Mouse (Mus musculus): ENCODE measurements at regions not wholly inside any gene's neighbourhood (a gene's known extent, or its start where the extent isn't known, plus 50 kb on each side); places are given as distances from the start of the nearest gene placed in this dataset.

DNA sequence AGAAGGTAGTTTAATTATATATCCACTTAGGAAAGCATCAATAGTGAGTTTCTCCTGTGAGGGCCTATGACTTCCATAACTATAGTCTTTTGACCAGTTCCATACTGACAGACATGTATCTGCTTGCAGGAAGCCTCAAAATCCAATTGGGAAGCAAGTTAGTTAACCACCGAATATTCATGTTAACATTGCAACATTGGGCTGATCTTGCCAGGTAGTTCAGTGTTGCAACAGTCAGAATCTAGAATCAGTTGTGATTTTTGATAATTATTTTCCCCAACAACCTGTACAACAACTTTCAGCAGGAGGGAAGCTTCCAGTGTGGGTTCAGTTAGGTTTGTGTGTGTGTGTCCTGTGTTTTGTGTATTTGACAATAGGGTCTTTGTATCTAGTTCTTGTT lies 74.9 kb upstream of the Trim52 start:
- no peak overlapping the region for H3K4me2 ChIP-seq (replicated peaks; ENCODE audit: low read depth, low read length, severe bottlenecking)
- no peak overlapping the region for H3K9ac ChIP-seq (ENCODE audit: low read depth, low read length, severe bottlenecking)
- TF ChIP-seq POLR2A (IDR thresholded peaks at IDR 0.05; ENCODE audit: borderline replicate concordance, extremely low read depth, insufficient read depth, insufficient read length): no peak
- H3K27ac ChIP-seq (replicated peaks; ENCODE audit: low read depth, low read length): no peak overlapping the region
- DNase-seq (ENCODE audit: low spot score) (no peak), ATAC-seq (ENCODE audit: low FRiP score, low read depth) (no peak)
- 86% methylated on average over 1 of the region's 1 CpGs for WGBS
- H3K36me3 ChIP-seq (ENCODE audit: control insufficient read depth, insufficient read depth, low read length): no peaks in the 10 kb centered on the region
- peaks cover 7% of the 10 kb centered on the region for H3K9me3 ChIP-seq (ENCODE audit: control insufficient read depth, low read length)
- H3K4me3 ChIP-seq (replicated peaks; ENCODE audit: low read length): no peak overlapping the region
- 0 out of 2 replicates have a peak, but pooled peaks cover 2% of the 10 kb centered on the region for H3K4me1 ChIP-seq (ENCODE audit: control insufficient read depth, insufficient read depth, low read length)
- H3K27me3 ChIP-seq (ENCODE audit: control insufficient read depth, insufficient read depth, low read length): no peaks in the 10 kb centered on the region

DNA sequence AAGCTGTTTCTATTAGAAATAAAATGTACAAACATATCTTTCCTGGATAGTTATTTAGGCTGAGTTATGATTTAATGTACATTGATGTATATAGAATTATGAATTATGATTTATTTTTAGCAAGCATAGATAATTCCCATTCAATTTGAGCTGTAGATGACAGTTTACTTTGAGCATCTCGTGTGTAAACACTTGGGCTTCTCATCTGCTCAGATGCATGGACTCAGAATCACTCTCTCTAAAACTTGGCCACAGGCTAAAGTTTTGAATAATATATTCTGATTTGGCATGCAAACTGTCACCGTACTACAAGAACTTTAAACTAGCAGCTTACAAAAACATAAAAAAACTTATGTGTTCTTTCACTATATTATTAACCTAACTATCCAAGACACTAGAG lies 72.2 kb upstream of the Trim52 start:
- no peaks in the 10 kb centered on the region for H3K36me3 ChIP-seq (ENCODE audit: control insufficient read depth, insufficient read depth, low read length)
- DNase-seq (ENCODE audit: low spot score) (no peak), ATAC-seq (ENCODE audit: low FRiP score, low read depth) (no peak)
- 74% methylated on average over 2 of the region's 2 CpGs for WGBS
- H3K9ac ChIP-seq (ENCODE audit: low read depth, low read length, severe bottlenecking): no peak overlapping the region
- no peak overlapping the region for H3K27ac ChIP-seq (replicated peaks; ENCODE audit: low read depth, low read length)
- H3K4me2 ChIP-seq (replicated peaks; ENCODE audit: low read depth, low read length, severe bottlenecking): no peak overlapping the region
- H3K27me3 ChIP-seq (ENCODE audit: control insufficient read depth, insufficient read depth, low read length): no peaks in the 10 kb centered on the region
- H3K9me3 ChIP-seq (ENCODE audit: control insufficient read depth, low read length): peaks cover 1% of the 10 kb centered on the region
- no peak overlapping the region for H3K4me3 ChIP-seq (replicated peaks; ENCODE audit: low read length)
- H3K4me1 ChIP-seq (ENCODE audit: control insufficient read depth, insufficient read depth, low read length): no peaks in the 10 kb centered on the region
- no peak for TF ChIP-seq POLR2A (IDR thresholded peaks at IDR 0.05; ENCODE audit: borderline replicate concordance, extremely low read depth, insufficient read depth, insufficient read length)

DNA sequence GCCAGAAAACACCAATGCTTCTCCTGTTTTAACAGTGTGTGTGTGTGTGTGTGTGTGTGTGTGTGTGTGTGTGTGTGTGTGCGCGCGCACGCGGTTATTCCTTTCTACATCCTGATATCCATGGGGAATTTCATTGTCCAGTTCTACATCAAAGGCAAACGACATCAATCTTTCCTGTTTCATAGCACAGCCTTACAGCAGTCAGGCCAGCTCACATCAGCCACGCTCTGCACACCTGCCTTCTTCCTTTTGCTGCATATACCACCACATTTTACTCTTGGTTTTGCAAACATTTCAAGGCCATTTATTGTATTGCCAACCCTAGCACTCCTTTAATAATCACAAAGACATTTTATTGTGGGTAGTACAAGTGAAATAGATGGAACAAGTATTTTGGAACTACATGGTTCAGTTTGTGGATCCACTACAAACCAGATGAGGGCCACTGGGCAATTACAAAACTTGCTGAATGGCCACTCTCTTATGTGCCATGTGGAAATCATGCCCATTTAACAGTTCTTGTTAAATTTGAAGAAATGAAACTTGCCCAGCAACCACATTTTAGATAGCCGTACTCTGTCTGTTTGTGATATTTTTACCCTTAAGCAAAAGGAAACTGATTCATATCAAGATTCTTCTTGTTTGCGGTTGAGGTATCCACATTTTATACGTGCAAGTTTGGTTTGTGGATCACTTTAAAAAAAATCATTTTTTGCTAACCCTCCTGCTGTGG lies 70.9 kb upstream of the Trim52 start:
- H3K9ac ChIP-seq (ENCODE audit: low read depth, low read length, severe bottlenecking): no peak overlapping the region
- no peaks in the 10 kb centered on the region for H3K27me3 ChIP-seq (ENCODE audit: control insufficient read depth, insufficient read depth, low read length)
- 84% methylated on average over 10 of the region's 10 CpGs for WGBS
- H3K4me1 ChIP-seq (ENCODE audit: control insufficient read depth, insufficient read depth, low read length): no peaks in the 10 kb centered on the region
- TF ChIP-seq POLR2A (IDR thresholded peaks at IDR 0.05; ENCODE audit: borderline replicate concordance, extremely low read depth, insufficient read depth, insufficient read length): no peak
- H3K9me3 ChIP-seq (ENCODE audit: control insufficient read depth, low read length): no peaks in the 10 kb centered on the region
- no peak overlapping the region for H3K27ac ChIP-seq (replicated peaks; ENCODE audit: low read depth, low read length)
- DNase-seq (ENCODE audit: low spot score) (no peak), ATAC-seq (ENCODE audit: low FRiP score, low read depth) (no peak)
- H3K4me2 ChIP-seq (replicated peaks; ENCODE audit: low read depth, low read length, severe bottlenecking): no peak overlapping the region
- no peak overlapping the region for H3K4me3 ChIP-seq (replicated peaks; ENCODE audit: low read length)
- no peaks in the 10 kb centered on the region for H3K36me3 ChIP-seq (ENCODE audit: control insufficient read depth, insufficient read depth, low read length)

DNA sequence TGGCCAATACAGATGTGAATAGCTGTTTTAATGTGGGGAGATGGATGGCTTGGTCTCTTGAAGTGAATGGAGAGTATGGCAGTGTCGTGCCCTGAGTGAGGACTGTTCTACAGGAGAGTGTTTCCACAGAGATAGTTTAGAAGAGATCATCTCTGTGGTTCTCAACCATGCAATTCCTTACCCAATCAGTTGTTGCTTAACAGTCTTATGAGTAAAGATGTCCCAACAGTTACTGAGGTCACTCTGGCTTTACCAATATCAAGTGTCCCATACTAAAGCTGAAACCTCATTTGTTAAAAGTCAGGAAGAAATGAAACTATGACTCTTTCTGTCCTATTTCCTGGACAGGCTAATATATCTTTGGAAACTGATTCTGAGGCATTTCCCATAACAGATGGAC lies 61.7 kb upstream of the Trim52 start:
- Histone ChIP-seq H3K4me3 (replicated peaks; ENCODE audit: low read length) (no peak overlapping the region), H3K27me3 (ENCODE audit: control insufficient read depth, insufficient read depth, low read length) (no peaks in the 10 kb centered on the region), H3K36me3 (ENCODE audit: control insufficient read depth, insufficient read depth, low read length) (no peaks in the 10 kb centered on the region), H3K4me1 (ENCODE audit: control insufficient read depth, insufficient read depth, low read length) (no peaks in the 10 kb centered on the region), H3K9me3 (ENCODE audit: control insufficient read depth, low read length) (no peaks in the 10 kb centered on the region), H3K9ac (ENCODE audit: low read depth, low read length, severe bottlenecking) (no peak overlapping the region), H3K4me2 (replicated peaks; ENCODE audit: low read depth, low read length, severe bottlenecking) (no peak overlapping the region), H3K27ac (replicated peaks; ENCODE audit: low read depth, low read length) (no peak overlapping the region)
- ATAC-seq (ENCODE audit: low FRiP score, low read depth) (no peak), DNase-seq (ENCODE audit: low spot score) (no peak)
- 93% methylated on average over 1 of the region's 1 CpGs for WGBS
- TF ChIP-seq POLR2A (IDR thresholded peaks at IDR 0.05; ENCODE audit: borderline replicate concordance, extremely low read depth, insufficient read depth, insufficient read length): no peak

DNA sequence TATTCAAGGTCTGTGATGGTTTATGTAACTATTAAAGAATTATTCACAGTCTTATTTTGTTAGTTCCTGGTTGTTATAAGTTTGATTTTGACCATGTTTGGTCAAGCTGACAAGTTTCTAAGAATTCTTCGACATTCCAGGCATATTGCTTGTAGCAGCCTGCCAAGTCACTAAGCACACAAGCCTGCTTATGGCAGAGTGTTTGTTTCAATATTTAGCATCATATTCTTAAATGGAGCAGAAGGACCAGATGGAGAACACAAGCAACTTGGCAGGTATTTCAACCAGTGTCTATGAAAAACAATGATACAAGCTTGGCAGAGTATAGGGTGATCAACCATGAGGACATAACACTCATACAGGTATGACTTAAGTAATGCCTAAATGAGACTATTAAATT lies 55.8 kb upstream of the Trim52 start:
- DNase-seq (ENCODE audit: low spot score): no peak
- no peak overlapping the region for H3K4me2 ChIP-seq (replicated peaks; ENCODE audit: low read depth, low read length, severe bottlenecking)
- no peak overlapping the region for H3K27ac ChIP-seq (replicated peaks; ENCODE audit: low read depth, low read length)
- ATAC-seq (ENCODE audit: low FRiP score, low read depth): no peak
- H3K9ac ChIP-seq (ENCODE audit: low read depth, low read length, severe bottlenecking): no peak overlapping the region
- no peak overlapping the region for H3K4me3 ChIP-seq (replicated peaks; ENCODE audit: low read length)
- TF ChIP-seq POLR2A (IDR thresholded peaks at IDR 0.05; ENCODE audit: borderline replicate concordance, extremely low read depth, insufficient read depth, insufficient read length): no peak
- no peaks in the 10 kb centered on the region for H3K36me3 ChIP-seq (ENCODE audit: control insufficient read depth, insufficient read depth, low read length)
- no peaks in the 10 kb centered on the region for H3K27me3 ChIP-seq (ENCODE audit: control insufficient read depth, insufficient read depth, low read length)
- H3K9me3 ChIP-seq (ENCODE audit: control insufficient read depth, low read length): no peaks in the 10 kb centered on the region
- 74% methylated on average over 1 of the region's 1 CpGs for WGBS
- no peaks in the 10 kb centered on the region for H3K4me1 ChIP-seq (ENCODE audit: control insufficient read depth, insufficient read depth, low read length)

All from limb, embryonic 14.5 days (tissue).